Mouse (Mus musculus) left cerebral cortex, adult 8-10 months (tissue): ENCODE measurements around the gene Ssc5d. TPM values are rescaled to one million over a fixed set of nuclear protein-coding genes. Genes with fewer than 3 reads are reported as not detected.
"Not testable (repeated sequence)": the region's sequence is repeated elsewhere in the genome, so short reads cannot be mapped to it uniquely, and the experiment has no call there.

Experiments used
- DNase-seq, 2 experiments: peaks; one replicate each; pipeline ENCODE4 v3.0.0; 2022; ENCODE audit warnings: low spot score in 2 of 2
- total RNA-seq, 4 experiments: library from RNA; stranded (reverse); gene quantifications; 2 replicates each; pipeline ENCODE4 v1.2.4; 2022

Ssc5d gene
- total RNA-seq: 1 to 10 TPM; 2.1 to 3.5 (median 2.6) TPM

- DNase-seq: no peak
Measured at GRCm38 (mm10) chr7:4925441-4926381, at the start of gene Ssc5d. TSS of gene Ssc5d (plus strand) at chr7:4925785.

GRCm38 (mm10) chr7:4876753-4877221 is 48.8 kb upstream of the Ssc5d start, which contains the start of gene Isoc2a:
TSS of gene Isoc2a (plus strand) at chr7:4877153.
- DNase-seq: peak; percentile 58 to 89

- DNase-seq: no peak
Measured at GRCm38 (mm10) chr7:4877226-4877625, 48.4 kb upstream of the Ssc5d start.

GRCm38 (mm10) chr7:4878186-4878585 is 47.4 kb upstream of the Ssc5d start:
- no peak for DNase-seq

- not testable (repeated sequence) for DNase-seq
Measured at GRCm38 (mm10) chr7:4879036-4879435, 46.5 kb upstream of the Ssc5d start.

GRCm38 (mm10) chr7:4886680-4887079 is 38.9 kb upstream of the Ssc5d start:
- DNase-seq: no peak

GRCm38 (mm10) chr7:4895186-4895585 is 30.4 kb upstream of the Ssc5d start:
- no peak for DNase-seq

GRCm38 (mm10) chr7:4898851-4899648 is 26.5 kb upstream of the Ssc5d start:
- DNase-seq: no peak

- DNase-seq: no peak
Measured at GRCm38 (mm10) chr7:4899649-4900522, 25.7 kb upstream of the Ssc5d start.

GRCm38 (mm10) chr7:4900523-4900851 is 25.1 kb upstream of the Ssc5d start:
- no peak for DNase-seq

GRCm38 (mm10) chr7:4901171-4901570 is 24.4 kb upstream of the Ssc5d start:
- no peak for DNase-seq

GRCm38 (mm10) chr7:4902404-4902803 is 23.2 kb upstream of the Ssc5d start:
- no peak for DNase-seq

- DNase-seq: no peak
Measured at GRCm38 (mm10) chr7:4906466-4906950, 19.1 kb upstream of the Ssc5d start, which contains the start of gene Gm36210. TSS of gene Gm36210 (minus strand) at chr7:4906516.

- no peak for DNase-seq
Measured at GRCm38 (mm10) chr7:4911561-4911960, 14.0 kb upstream of the Ssc5d start.

- no peak for DNase-seq
Measured at GRCm38 (mm10) chr7:4912248-4912647, 13.3 kb upstream of the Ssc5d start.

- peak; percentile 90 to 91 for DNase-seq
Measured at GRCm38 (mm10) chr7:4915007-4915665, 10.4 kb upstream of the Ssc5d start, which contains the start of gene Zfp628. TSS of gene Zfp628 (plus strand) at chr7:4915217.

GRCm38 (mm10) chr7:4915669-4916416 is 9.7 kb upstream of the Ssc5d start:
- no peak for DNase-seq

- DNase-seq: no peak
Measured at GRCm38 (mm10) chr7:4917494-4917893, 8.1 kb upstream of the Ssc5d start.

- DNase-seq: no peak
Measured at GRCm38 (mm10) chr7:4918681-4919080, 6.9 kb upstream of the Ssc5d start.

- no peak for DNase-seq
Measured at GRCm38 (mm10) chr7:4919096-4919495, 6.5 kb upstream of the Ssc5d start.
